Mouse (Mus musculus) natural killer cell, adult 2 months (primary cell): Measurements from ENCODE around the gene Adgrl4.

Source experiments
- DNase-seq, 2 experiments: peaks; one replicate each; pipeline ENCODE4 v3.0.0; 2022; ENCODE audit warnings: low spot score in 2 of 2

Adgrl4 gene

DNA sequence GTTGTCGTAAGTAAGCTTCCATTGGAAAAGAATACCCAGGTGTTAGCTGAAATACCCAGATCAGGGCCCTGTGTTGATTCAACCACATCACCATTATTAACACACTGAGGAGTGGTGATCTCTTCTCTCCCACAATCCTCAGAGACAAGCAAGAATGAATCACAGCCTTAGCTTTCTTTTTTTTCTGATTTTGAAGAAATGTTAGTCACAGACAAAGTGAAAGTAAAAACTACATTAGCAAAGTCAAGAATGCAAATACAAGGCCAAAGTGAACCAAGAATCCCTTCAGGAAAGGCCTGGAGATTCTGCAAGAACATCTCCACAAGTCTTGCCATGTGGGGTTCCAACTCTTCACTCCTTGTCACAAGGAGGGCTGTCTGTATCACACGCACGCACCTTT lies 67.9 kb downstream of the Adgrl4 start:
- no peak for DNase-seq

GRCm38 (mm10) chr3:151511184-151511583 lies 73.5 kb downstream of the Adgrl4 start:
- no peak for DNase-seq

- no peak for DNase-seq
These were observed 109.5 kb downstream of the Adgrl4 start for GRCm38 (mm10) chr3:151547182-151547581.

DNA sequence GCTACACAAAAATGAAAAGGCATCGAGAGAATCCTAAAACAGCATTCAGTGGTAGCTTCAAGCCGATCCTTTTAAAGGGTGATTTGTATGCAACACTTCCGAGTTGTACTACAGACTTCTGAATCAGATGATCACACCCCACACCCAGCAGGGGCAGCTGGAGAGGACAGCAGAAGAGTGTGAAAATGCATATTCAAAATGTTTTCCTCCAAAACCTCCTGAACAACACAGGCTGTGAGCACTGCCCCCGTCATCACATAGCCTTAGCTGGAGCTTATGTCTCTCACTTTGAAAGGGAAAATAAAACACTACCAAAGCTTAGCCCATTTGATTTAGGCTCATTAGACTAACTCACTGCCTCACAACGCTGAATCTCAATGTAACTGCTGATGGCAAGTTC lies 113.3 kb downstream of the Adgrl4 start:
- DNase-seq: no peak

- no peak for DNase-seq
These were observed 118.9 kb downstream of the Adgrl4 start for GRCm38 (mm10) chr3:151556635-151557034.

DNA sequence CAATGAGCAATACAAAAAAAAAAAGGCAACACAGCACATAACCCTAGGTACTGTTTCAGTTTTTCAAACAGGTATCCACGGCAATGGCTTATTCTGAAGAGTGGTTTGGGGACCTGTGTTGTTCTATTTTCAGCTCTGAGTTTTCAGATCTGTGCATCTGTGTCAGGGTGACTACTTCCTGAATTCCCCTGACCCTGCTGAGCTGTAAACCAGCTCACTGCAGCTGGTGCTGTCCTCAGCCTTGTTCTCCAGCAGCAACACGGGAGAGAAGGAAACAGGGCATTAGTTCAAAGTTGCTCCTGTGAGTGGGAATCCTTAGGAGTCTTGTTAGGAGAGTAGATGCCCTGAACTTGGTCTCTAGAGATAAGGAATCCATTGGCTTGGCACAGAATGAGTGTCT lies 119.4 kb downstream of the Adgrl4 start:
- DNase-seq: no peak

- DNase-seq: no peak
These were observed 119.9 kb downstream of the Adgrl4 start for GRCm38 (mm10) chr3:151557607-151558006.

DNA sequence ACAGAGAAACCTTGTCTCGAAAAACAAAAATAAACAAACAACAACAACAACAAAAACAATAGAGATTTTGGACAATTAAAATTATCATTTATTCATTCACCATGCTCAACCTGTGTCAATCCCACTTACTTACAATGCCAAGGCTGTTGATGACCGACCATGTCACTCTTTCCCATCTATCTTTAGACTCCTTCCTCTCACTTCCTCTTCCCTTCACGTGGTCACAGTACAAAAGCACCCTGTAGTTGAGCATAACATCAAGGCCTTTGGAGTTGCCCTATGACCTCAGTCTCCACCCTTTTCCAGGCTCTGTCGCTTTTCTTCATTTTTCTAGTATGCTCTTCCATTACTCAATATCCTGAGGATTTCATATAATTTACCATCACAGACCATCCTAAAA lies 120.7 kb downstream of the Adgrl4 start:
- no peak for DNase-seq

DNA sequence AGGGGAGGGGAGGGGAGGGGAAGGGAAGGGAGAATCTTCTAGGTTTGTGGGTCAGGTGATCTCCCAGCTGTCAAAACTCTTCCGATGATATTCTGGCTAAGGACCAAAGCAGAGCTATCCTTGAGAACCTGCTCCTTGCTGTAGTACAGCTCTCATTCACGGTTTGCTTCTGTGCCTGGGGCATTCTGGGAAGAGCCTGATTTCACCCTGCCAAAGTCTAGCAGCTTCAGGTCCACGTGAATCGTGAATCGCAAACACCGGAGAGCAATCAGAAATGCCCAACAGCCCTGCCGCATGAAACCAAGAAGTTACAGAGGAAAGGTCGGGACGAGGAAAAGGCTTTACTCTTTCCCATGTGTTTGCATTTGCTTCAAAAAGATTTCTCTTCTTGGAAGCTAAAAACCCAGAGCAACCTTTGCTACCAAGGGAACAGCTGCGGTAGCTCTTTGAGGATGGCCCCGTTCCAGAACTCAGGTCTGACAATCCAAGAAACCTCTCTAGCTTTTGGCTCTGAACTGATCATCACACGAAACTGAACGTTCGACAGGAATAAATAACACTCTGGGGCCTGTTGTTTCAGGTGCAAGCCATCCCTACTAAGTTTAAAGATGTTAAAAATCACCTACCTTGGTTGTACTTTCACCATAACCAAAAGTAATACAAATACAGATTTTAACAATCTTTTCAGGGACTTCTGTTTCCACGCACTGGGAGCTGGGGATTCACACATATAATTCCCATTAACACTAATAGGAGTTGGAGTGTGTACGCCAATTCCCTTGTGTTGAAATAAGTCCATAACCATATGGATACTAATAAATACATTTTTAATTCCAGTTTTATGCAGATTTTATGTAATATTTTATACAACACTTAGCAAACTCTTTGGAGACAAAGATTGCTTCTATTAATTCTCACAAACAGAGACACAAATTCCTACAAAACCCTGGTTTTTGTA lies 128.3 kb downstream of the Adgrl4 start:
- no peak for DNase-seq

- no peak for DNase-seq
These were observed 128.9 kb downstream of the Adgrl4 start for GRCm38 (mm10) chr3:151566629-151567028.

DNA sequence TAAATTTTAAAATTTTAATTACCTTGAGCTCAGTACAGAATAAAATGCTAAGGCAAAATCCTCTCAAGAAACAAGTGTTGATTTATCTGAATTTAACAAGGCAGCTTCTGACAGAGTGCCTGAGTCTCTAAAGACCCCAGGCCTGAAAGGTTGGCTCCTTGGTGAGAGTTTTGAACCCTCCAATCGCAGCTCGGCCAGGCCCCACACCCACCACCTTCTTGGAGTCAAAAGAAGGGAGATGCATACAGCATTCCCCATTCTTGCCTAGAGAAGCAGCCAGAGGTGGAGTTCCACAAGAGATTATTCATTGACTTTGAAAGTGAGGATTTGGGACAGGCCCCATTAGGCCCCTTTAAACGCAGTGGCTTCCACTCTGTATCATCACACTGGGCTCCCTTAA lies 129.9 kb downstream of the Adgrl4 start:
- no peak for DNase-seq

DNA sequence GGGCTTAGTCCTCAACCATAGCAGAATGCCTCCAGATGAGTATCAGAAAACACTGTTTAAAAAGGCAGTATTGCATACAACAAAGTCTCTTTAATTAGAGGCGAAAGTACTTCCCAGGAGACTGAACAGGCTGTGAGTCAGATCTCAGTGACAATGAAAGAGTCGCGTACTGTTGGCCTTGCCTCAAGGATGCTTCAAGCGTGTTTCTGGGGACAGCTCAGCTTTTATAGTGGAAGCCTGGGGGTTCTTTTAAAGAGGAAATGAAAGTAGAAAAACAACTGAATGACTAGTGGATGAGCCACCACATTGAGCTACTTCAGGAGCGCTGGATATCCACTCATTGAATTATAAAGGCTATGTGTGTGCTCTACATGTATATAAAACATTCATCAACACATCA lies 134.4 kb downstream of the Adgrl4 start:
- no peak for DNase-seq

- DNase-seq: no peak
These were observed 137.6 kb downstream of the Adgrl4 start for GRCm38 (mm10) chr3:151575292-151575691.

- DNase-seq: no peak
These were observed 138.5 kb downstream of the Adgrl4 start for GRCm38 (mm10) chr3:151576155-151576554.

GRCm38 (mm10) chr3:151591904-151592303 lies 154.2 kb downstream of the Adgrl4 start:
- no peak for DNase-seq
